Mouse (Mus musculus) large intestine, adult 2 months (tissue): ENCODE data around the gene Mrtfa. TPM values are rescaled to one million over a fixed set of nuclear protein-coding genes. Genes with fewer than 3 reads are reported as not detected.

Experiments
- DNase-seq: peaks from one replicate; pipeline ENCODE4 v3.0.0-alpha.2; 2012; ENCODE audit warnings: low read depth, low spot score
- WGBS: fragments of 180-500 bp; shearing (Covaris S2); methylation state at CpG from one replicate; pipeline ENCODE4 v1.1.7; 2018; 5-methylcytosine and 5-hydroxymethylcytosine counted together
- polyA plus RNA-seq: library from polyadenylated mRNA; depleted of rRNA; stranded (reverse); fragments of >200 nt; gene quantifications from 2 replicates; pipeline ENCODE4 v1.2.3, GENCODE M21; 2012

The Mrtfa gene
- polyA plus RNA-seq, 1 experiment: 18.9 TPM

DNA sequence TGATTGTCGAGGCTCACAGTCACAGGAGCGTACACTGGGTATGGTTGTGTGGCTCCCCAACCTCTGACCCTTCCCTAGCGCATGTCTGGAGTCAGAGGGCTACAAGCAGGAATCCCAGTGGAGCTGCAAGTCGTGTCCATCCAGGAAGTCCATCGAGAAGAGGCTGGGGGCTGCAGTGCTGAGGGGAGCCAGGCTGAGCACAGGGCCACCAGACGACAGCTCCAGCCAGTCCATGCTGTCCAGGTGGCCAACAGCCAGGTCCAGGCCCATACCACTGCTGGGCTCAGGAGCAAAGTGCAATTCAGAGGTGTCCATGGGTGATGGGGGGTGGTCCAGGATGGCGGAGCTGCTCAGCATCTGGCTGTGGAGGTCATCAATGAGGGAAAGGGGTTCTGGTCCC, 177.4 kb downstream of the Mrtfa start:
- WGBS: 88% methylated on average over 7 of the region's 7 CpGs
- DNase-seq: no peak

DNA sequence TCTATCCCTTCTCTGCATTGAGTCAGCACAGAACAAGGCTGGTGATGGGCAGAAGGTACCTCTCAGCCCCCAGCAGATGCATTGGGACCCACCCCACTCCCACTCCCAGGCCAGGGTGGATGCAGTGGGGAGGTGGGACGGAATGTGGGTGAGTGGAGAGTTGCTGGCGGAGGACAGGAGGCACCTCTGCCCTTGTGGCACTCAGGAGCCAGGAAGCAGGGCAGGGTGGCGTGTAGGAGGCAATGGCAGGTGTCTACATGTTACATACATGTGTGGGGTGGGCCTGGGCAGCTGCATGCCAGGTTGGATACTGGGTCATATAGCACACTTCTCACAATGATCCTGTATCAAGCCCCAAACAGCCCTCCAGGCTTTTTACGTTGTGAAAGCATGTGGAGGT, 178.2 kb downstream of the Mrtfa start:
- DNase-seq: no peak
- WGBS: 88% methylated on average over 4 of the region's 4 CpGs

DNA sequence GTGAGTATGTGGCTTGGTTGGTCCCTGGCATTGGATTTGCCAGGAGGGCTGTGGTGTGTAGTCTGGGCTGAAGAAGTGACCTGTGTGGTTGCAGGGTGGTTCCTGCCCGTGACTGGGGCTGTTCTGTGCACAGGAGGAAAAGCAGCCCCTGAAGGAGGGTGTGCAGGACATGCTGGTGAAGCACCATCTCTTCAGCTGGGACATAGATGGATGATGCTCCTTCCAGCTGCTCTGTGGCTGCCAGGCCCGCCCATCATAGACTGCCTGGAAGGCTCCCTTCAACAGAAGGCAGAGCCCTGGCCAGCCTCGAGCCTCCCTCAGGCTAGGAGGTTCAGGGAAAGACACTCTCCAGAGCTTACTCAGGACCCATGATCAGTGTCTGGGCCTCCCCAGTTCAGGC, 179.0 kb downstream of the Mrtfa start:
- WGBS: 64% methylated on average over 3 of the region's 3 CpGs
- DNase-seq: no peak

DNA sequence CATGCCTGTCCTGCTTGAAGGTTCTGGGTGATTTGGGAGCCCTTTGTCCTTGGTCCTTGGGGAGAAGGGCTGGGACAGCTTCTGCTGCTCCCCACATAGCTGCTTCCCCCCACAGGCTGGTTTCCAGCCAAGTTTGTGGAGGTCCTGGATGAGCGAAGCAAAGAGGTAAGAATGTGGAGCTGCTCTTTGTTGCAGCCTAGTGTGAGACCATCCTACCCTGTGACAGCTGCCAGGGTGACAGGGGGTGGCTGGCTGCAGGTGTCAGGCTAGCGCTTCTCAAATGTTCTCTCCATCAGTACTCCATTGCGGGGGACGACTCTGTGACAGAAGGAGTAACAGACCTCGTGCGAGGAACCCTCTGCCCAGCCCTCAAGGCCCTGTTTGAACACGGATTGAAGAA, 180.4 kb downstream of the Mrtfa start:
- DNase-seq: no peak

DNA sequence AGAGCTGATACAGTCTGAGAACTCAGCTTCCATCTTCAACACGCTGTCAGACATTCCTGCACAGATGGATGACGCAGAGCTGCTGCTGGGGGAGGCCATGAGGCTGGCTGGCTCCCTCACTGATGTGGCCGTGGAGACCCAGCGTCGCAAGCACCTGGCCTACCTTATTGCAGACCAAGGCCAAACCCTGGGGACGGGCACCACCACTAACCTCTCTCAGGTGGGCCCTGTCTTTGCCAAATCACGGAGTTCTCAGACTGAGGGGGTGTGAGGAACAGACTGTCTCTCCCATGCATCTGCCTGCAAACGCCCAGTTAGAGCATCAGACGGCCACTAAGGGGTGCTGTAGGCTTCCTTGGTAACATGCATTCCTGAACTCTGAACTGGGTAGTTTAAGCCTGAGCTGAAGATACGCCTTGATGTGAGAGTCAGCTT, 181.9 kb downstream of the Mrtfa start:
- 70% methylated on average over 10 of the region's 10 CpGs for whole genome bisulfite sequencing
- DNase-seq: no peak

More for the DNA sequence above, 180.4 kb downstream of the Mrtfa start:
- WGBS: 85% methylated on average over 7 of the region's 7 CpGs

DNA sequence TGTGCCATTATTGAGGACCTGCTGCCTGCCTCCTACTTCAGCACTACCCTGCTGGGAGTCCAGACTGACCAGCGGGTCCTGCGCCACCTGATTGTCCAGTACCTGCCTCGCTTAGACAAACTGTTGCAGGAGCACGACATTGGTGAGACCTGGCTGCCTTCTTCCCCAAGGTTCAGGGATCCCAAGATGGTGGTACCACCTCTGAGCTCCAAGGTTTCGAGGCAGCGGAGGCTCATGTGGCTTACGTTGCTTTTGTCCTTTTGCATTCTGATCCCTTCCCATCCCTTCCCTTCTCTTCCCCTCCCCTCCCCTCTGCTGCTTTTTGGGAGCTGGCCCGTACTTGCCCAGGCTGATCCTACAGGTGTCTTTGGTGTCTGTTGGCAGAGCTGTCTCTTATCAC, 182.7 kb downstream of the Mrtfa start:
- DNase-seq: no peak
- WGBS: 91% methylated on average over 8 of the region's 8 CpGs

DNA sequence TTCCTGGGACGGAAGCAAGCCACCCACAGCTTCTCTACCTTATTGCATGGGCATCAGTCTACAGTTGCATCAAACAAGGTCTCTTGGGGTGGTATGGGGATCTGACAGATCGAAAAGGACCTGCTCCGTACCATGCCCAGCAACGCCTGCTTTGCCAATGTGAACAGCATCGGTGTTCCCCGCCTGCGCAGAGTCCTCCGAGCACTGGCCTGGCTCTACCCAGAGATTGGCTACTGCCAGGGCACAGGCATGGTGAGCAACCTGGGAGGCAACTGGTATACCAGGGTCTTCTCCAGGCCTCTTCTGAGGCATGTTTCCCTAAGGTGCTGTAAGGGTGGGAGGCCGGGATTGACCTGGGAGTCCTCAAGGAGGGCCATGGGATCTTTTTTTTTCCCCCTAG, 183.2 kb downstream of the Mrtfa start:
- DNase-seq: no peak
- WGBS: 98% methylated on average over 9 of the region's 9 CpGs

DNA sequence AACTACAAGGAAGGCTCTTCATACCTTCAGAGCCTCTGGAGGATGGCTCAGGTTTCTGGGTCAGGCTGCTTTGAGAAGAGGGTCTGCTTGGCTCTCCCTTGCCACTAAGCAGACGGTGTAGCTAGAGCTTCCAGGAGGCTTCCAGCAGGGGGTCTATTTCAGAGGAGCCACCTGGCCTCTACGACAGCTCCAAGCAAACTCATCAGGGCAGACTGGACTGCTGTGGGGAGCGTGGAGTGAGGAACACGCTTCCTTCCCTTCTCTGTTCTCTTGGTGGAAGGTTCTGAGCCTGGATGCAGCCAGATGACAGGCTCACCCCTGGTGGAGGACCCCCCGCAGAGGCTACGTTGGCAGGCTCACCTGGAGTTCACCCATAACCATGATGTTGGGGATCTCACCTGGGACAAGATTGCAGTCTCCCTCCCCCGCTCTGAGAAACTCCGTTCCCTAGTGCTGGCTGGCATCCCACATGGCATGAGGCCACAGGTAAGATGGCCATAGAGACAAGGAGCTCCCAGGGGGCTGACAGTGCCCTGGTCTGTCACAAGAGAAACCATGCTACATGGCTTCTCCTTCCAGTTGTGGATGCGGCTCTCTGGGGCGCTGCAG, 184.3 kb downstream of the Mrtfa start:
- DNase-seq: no peak
- WGBS: 91% methylated on average over 10 of the region's 10 CpGs

DNA sequence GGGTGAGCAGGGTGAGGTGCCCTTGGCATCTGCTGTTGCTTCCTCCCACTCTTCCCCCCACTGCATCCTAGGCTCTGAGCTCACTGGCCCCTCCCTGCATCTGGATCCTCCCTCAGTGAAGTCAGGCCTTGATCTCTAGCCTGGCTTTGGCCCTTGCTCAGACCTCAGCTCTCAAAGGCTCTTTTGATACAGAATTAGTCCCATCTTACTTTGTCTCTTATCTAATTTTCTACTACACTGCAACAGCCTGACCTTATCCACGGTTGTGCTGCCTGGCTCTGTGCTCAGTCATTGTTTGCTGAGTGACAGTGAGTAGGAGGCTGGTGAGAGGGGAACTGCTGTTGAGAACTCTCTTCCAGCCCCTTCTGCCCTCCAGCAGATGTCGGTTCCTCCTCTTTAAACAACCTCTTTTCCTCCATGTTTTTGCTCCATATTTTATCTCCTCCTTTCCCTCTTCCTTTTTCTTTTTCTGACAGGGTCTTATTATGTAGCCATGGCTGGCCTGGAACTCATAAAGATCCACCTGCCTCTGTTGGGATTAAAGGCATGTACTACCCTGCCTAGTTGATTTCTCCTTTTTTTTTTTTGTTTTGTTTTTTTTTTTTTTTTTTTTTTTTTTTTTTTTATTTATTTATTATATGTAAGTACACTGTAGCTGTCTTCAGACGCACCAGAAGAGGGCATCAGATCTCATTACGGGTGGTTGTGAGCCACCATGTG, 190.0 kb downstream of the Mrtfa start:
- DNase-seq: no peak
- 31% methylated on average over 3 of the region's 4 CpGs for WGBS

DNA sequence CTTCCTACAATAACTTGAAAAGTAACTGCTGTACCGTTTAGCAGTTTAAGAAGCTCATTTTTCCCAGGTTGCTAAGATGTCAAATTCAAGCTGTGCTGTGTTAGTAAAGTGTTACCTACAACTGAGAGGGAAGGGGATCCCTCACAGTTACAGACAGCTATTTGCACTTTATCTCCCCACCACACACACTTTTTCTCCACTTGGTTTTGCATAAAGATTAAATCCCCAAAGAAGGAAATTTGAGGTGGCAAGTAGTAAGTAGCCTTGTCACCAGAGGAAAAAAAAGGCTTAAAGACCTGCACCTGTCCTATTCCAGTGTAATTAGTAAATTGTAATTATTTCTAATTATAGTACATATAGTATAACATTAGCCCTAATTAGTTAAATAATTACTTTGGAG, 193.5 kb downstream of the Mrtfa start:
- 20% methylated on average over 1 of the region's 1 CpGs for WGBS
- no peak for DNase-seq

DNA sequence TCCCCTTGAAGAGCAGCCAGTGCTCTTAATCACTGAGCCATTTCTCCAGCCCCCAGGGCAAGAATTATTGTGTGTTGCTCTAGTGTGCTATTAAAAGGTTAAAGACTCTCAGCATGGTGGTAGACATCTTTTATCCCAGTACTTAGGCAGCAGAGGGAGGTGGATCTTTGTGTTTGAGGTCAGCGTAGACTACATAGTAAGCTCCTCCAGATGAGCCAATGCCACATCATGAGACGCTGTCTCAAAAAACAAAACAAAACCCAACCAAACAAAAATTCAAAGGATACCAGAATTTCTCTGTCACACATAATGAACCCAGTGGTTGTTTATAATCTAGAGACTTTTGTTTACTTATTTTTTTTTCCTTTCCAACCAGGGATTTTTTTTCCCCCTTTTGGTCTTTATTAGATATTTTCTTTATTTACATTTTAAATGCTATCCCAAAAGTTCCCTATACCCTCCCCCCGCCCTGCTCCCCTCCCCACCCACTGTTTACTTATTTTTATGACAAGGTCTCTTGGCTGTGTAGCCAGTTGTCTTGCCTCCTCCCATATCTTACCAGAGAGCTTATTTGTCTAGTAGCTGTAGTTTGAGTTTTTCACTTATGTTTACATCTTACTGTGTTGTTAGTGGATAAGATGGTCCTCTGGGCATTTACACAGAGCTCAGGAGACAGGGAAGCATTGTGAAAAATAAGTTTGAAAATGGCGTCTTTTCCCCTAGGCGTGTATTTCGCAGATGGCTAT, 194.3 kb downstream of the Mrtfa start:
- WGBS: 48% methylated on average over 6 of the region's 6 CpGs
- DNase-seq: no peak

DNA sequence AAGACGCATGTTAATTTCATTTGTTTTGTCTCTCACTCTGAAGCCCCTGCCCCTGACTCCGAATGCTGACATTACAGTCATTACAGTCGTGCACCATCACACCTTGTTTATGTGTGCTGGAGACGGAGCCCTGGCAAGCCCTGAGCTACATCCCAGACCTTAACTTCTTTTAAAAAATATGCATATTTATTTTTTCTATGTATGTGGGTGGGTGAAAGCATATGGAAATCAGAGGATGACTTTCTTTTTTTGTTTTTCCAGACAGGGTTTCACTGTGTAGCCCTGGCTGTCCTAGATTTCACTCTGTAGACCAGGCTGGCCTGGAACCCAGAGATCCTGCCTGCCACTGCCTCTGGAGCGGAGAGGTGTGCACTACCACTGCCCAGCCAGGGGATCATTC, 195.6 kb downstream of the Mrtfa start:
- WGBS: 91% methylated on average over 5 of the region's 5 CpGs
- no peak for DNase-seq

DNA sequence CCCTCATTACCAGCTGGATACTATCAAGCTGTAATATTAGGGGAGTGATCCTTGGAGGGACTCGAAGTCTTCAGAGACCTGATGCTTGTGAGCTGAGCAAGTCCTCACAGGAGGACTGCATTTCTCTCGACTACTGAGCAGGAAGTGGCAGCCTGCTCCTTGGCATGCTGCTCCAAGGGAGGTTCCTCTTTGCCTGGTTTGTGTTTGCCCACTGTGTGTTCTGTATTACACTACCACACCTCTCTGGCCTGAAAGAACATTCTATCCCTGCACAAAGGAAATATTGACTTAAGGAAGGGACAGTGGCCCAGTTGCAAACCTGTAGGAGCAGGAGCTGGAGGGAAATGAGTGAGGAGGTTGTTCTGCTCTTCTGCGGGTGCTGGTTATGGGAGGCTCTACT, 200.8 kb downstream of the Mrtfa start:
- peak; percentile 73 for DNase-seq
- 14% methylated on average over 3 of the region's 3 CpGs for WGBS

DNA sequence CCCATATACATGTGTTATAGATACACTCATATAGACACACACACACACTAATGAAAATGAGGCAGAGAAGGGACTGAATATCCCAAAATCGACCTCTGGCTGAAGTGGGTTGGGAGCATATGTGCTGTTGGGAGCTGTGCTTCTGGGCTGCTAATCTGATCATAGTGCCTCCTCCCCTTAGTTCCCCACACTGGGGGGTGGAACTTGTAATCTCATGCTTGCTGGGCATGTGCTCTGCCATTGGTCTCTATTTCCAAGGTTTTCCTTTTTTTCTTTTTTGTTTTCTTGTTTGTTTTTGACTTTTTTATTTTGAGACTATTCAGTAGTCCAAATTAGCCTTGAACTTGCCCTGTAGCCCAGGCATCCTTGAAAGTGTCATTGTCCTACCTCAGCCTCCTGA, 202.2 kb downstream of the Mrtfa start:
- DNase-seq: no peak
- WGBS: 22% methylated on average over 1 of the region's 1 CpGs

DNA sequence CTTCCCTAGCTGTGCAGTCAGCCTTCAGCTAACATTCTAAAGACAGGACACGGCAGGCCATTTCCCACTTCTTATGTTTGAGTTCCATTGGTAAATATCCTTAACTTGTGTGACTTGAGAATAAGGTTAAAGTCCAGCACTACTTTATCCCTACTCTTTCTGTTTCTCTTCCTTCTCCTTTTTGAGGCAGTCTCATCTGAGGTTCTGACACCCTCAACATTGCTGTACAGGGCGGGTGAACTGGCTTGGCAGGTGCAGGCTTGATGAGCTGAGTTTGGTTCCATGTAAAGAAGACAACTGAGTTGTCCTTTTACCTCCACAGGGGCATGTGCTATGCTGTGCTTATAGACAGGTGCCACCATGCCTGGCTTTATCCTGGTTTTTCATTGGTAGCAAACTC, 207.3 kb downstream of the Mrtfa start:
- DNase-seq: no peak
- 30% methylated on average over 2 of the region's 2 CpGs for WGBS

DNA sequence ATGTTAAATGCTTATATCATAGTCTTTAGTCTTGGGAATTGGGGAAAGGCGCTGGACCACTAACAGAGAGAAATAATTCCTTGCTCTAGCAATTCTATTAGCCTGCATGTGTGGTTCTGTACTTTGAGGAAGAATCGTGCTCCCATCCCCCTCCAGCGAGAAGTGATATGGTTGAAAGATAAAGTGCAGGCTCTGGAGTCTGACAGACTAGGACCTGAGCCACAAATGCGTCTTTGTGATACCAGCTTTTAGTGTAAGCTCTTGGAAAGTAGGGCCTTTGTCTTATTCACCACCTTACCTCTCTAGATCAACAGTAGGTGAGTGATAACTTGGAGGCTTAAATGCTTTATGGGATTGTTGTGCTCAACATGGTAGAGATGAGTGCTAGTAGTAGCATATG, 209.4 kb downstream of the Mrtfa start:
- WGBS: 74% methylated on average over 4 of the region's 4 CpGs
- DNase-seq: no peak

DNA sequence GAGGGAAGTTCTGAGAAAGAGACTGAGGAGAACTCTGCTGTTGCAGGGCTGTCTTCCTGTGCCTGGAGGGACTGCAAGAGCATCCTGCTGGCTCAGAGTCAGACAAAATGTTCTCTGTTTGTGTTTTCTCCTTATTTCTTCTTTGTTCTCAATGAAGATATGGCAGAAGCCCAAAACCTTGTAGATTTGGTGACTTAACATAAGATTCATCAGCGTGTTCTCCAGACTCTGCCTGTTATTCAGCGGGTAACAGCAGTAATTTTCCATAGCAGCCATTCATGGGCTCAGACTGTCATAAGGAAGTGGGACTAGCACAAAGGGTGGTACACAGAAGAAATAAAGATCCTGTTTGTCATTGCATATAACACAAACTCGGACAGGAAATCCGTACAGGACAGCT, 210.9 kb downstream of the Mrtfa start:
- DNase-seq: no peak
- WGBS: 15% methylated on average over 4 of the region's 4 CpGs

DNA sequence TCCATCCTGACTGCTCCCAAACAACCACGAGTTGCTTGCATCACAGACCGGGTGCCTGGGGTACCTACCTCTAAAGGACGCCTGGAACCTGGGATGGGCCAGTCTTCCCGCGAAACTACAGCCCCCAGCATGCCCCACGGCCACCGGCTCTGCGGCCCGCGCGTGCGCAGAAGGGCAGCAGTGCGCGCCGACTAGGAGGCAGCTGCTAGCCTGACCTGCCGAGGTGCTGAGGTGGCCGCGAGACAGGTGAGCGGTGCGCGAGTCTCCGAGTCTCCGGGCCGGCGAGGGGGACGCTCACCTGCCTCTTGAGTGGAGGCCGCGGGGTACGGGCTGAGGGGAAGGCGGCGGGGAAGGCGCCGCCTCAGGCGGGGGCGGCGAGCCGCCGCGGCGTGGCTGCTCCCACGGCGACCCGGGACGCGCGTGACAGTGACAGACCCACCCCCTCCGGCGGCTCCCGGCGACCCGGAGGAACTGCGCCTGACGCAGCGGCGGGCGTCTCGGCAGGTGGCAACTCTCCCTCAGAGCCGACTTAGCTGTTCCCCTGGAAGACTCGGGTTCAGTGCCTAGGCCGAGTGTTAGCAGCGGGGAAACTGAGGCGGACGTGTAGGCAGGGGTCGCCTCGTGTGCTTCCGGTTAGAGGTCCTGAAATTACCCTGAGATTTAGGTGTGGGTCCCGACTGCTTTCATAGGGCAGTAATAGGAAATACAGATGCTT, 212.8 kb downstream of the Mrtfa start, which contains the start of gene Sgsm3:
Gene Sgsm3, plus strand, starts transcription at position 146 of the 715 bp plus-strand sequence.
- under 1% methylated on average over 67 of the region's 67 CpGs for WGBS

DNA sequence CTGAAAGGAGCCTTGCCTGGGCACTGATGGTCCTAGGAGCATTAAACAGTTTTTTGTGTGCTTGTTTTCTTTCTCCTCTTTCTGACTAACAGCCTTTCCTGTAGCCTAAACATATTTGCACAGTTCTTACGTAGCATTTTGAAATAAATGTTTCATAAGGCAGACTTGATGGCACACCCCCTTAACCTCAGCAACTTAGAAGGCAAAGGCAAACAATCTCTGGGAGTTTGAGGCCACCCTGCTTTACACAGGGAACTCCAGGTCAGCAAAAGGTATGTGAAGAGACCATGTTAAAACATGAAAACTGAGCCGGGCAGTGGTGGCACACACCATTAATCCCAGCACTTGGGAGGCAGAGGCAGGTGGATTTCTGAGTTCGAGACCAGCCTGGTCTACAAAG, 214.9 kb downstream of the Mrtfa start:
- DNase-seq: no peak
- 70% methylated on average over 3 of the region's 3 CpGs for WGBS

More for the DNA sequence above, 212.8 kb downstream of the Mrtfa start, which contains the start of gene Sgsm3:
- no peak for DNase-seq

DNA sequence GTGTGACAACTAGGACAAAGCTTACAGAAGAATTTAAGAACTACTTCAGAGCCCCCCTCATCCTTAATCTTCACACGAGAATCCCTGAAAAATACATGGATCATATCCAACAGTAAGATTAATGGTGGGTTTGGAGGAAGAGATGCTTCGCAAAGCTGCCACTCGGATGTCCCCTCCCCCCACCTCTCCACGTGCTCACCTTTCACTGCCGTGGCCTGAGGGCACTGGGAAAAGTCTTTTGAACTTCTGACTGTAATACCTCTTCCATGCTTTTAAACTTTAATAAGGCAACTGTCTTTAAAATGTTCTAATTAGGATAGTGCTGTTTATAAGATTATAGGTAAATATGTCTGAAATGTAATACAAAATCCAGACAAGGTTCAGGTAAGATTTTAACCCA, 216.2 kb downstream of the Mrtfa start:
- WGBS: 48% methylated on average over 5 of the region's 5 CpGs
- no peak for DNase-seq
